Mouse (Mus musculus) limb, embryonic 14.5 days (tissue): ENCODE data around the gene Btg1-ps2. TPM values are rescaled to one million over a fixed set of nuclear protein-coding genes. Genes with fewer than 3 reads are reported as not detected.
"Not testable (repeated sequence)": the region's sequence is repeated elsewhere in the genome, so short reads cannot be mapped to it uniquely, and the experiment has no call there.

ENCODE experiments used
- ATAC-seq: fragments of 200-750 bp; cut with Nextera tagmentation; 2 replicates; pipeline ENCODE4 v1.8.0; 2017; ENCODE audit warnings: low read depth, moderate number of reproducible peaks, moderate TSS enrichment; ENCODE audit not compliant: low FRiP score
- DNase-seq: peaks from one replicate; pipeline ENCODE4 v3.0.0-alpha.2; 2015; ENCODE audit warnings: low spot score
- H3K27ac ChIP-seq: fragments of 300-500 bp; sonication (generic); replicated peaks from 2 replicates; pipeline ENCODE4 v1.5.1; 2014; ENCODE audit warnings: low read depth, mild to moderate bottlenecking, low read length, moderate library complexity, mixed read lengths
- H3K27me3 ChIP-seq: fragments of 300-500 bp; sonication (generic); 2 replicates; pipeline ENCODE4 v1.6.1; 2014; ENCODE audit warnings: low read length, mixed read lengths; ENCODE audit not compliant: control insufficient read depth, insufficient read depth
- H3K36me3 ChIP-seq: fragments of 300-500 bp; sonication (generic); 2 replicates; pipeline ENCODE4 v1.6.1; 2014; ENCODE audit warnings: mild to moderate bottlenecking, low read length, moderate library complexity, mixed read lengths; ENCODE audit not compliant: control insufficient read depth, insufficient read depth
- H3K4me1 ChIP-seq: fragments of 300-500 bp; sonication (generic); 2 replicates; pipeline ENCODE4 v1.6.1; 2014; ENCODE audit warnings: antibody characterized with exemption, low read length, mixed read lengths; ENCODE audit not compliant: control insufficient read depth, insufficient read depth
- H3K4me2 ChIP-seq: fragments of 300-500 bp; sonication (generic); replicated peaks from 2 replicates; pipeline ENCODE4 v1.6.1; 2014; ENCODE audit warnings: low read depth, mild to moderate bottlenecking, low read length, moderate library complexity; ENCODE audit not compliant: severe bottlenecking
- H3K4me3 ChIP-seq: fragments of 300-500 bp; sonication (generic); replicated peaks from 2 replicates; pipeline ENCODE4 v1.5.1; 2014; ENCODE audit warnings: low read length
- H3K9ac ChIP-seq: fragments of 300-500 bp; sonication (generic); 2 replicates; pipeline ENCODE4 v1.6.1; 2014; ENCODE audit warnings: mild to moderate bottlenecking, low read depth, low read length, moderate library complexity; ENCODE audit not compliant: severe bottlenecking
- H3K9me3 ChIP-seq: fragments of 300-500 bp; sonication (generic); 2 replicates; pipeline ENCODE4 v1.6.1; 2016; ENCODE audit warnings: low read length; ENCODE audit not compliant: control insufficient read depth
- POLR2A ChIP-seq: fragments of 200-500 bp; IDR thresholded peaks from 2 replicates; pipeline ENCODE4 v1.8.0; 2012; ENCODE audit warnings: inconsistent platforms, mild to moderate bottlenecking, moderate library complexity, borderline replicate concordance; ENCODE audit not compliant: insufficient read depth, insufficient read length; ENCODE audit errors: extremely low read depth
- WGBS: fragments of 180-500 bp; shearing (Covaris S2); extraction: QIAGEN DNeasy Blood & Tissue Kit; methylation state at CpG from one replicate; pipeline ENCODE4 v1.1.7; 2014; 5-methylcytosine and 5-hydroxymethylcytosine counted together
- polyA plus RNA-seq, 2 experiments: library from polyadenylated mRNA; depleted of rRNA in 1 of 2; stranded (reverse) in 1 of 2; unstranded in 1 of 2; fragments of >200 nt; fragmentation: Nextera tagmentation in 1 of 2; extraction: Ambion mirVana in 1 of 2; gene quantifications; 2 replicates each; pipeline versions ENCODE4 v1.2.1 to v1.2.3; 2012 to 2014

Btg1-ps2 gene
- polyA plus RNA-seq, 2 experiments, result not detected

- Histone ChIP-seq H3K9me3 (no peaks in the 10 kb centered on the region), H3K36me3 (no peaks in the 10 kb centered on the region), H3K9ac (no peak overlapping the region), H3K4me1 (no peaks in the 10 kb centered on the region), H3K27ac (no peak overlapping the region), H3K4me2 (no peak overlapping the region), H3K4me3 (no peak overlapping the region), H3K27me3 (no peaks in the 10 kb centered on the region)
- no peak for DNase-seq
- no peak for TF ChIP-seq POLR2A
- WGBS, result 80% methylated on average over 2 of the region's 2 CpGs
- ATAC-seq, result no peak
These were observed 9.1 kb downstream of the Btg1-ps2 start for GRCm38 (mm10) chrX:38033841-38034240.

- not testable (repeated sequence) for H3K9me3 ChIP-seq, H3K9ac ChIP-seq, H3K4me1 ChIP-seq, ATAC-seq, H3K27me3 ChIP-seq, H3K27ac ChIP-seq, DNase-seq, H3K4me2 ChIP-seq, H3K36me3 ChIP-seq, H3K4me3 ChIP-seq
These were observed 24.3 kb downstream of the Btg1-ps2 start, which contains the start of gene Btg1-ps1 for GRCm38 (mm10) chrX:38018597-38018996. TSS of gene Btg1-ps1 (minus strand) at chrX:38018815.

DNA sequence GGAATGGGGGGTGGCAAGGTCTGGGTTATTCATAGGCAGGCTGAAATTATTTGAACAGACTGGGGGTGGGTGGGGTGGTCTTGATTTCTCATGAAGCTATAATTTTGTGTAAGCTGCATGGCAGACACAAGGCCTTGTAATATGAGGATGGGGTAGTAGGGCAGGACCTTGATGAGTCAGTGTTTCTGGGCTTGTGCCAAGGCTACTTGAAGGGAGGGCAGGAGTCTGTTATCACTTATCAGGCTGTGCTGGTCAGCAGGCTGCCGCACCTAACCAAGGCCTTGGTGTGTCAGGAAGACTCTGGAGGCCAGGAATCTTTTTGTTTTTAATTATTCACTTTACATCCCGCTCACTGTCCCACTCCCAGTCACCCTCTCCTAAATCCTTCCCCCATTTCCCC lies 34.2 kb downstream of the Btg1-ps2 start:
- Histone ChIP-seq H3K9me3 (no peaks in the 10 kb centered on the region), H3K9ac (no peak overlapping the region), H3K4me3 (no peak overlapping the region), H3K27ac (no peak overlapping the region), H3K4me2 (no peak overlapping the region), H3K4me1 (no peaks in the 10 kb centered on the region), H3K36me3 (no peaks in the 10 kb centered on the region), H3K27me3 (no peaks in the 10 kb centered on the region)
- no peak for ATAC-seq
- DNase-seq, result no peak
- no peak for TF ChIP-seq POLR2A
- WGBS, result 72% methylated on average over 2 of the region's 2 CpGs

Other genes starting within 250 kb of the Btg1-ps2 start
- 1.0 and 1.5 TPM in 2 replicates for gene Rhox5, start 238.3 kb downstream of the Btg1-ps2 start, polyA plus RNA-seq (2012; rRNA removed)
- gene Rhox5, start 238.3 kb downstream of the Btg1-ps2 start, polyA plus RNA-seq (2014; fragmentation: Nextera tagmentation; extraction: Ambion mirVana), result 1.2 TPM in 1 of 2 replicates, not detected in the other
- 0.40 and 0.65 TPM in 2 replicates for gene Rhox6, start 216.2 kb downstream of the Btg1-ps2 start, polyA plus RNA-seq (2012; rRNA removed)
- 0.74 and 0.80 TPM in 2 replicates for gene Rhox6, start 216.2 kb downstream of the Btg1-ps2 start, polyA plus RNA-seq (2014; fragmentation: Nextera tagmentation; extraction: Ambion mirVana)
- gene Rhox7a, start 211.4 kb downstream of the Btg1-ps2 start, polyA plus RNA-seq (2012; rRNA removed), result not detected in 2 replicates
- not detected in 2 replicates for gene Rhox7a, start 211.4 kb downstream of the Btg1-ps2 start, polyA plus RNA-seq (2014; fragmentation: Nextera tagmentation; extraction: Ambion mirVana)
- not detected in 2 replicates for gene Rhox8, start 164.2 kb downstream of the Btg1-ps2 start, polyA plus RNA-seq (2012; rRNA removed)
- not detected in 2 replicates for gene Rhox8, start 164.2 kb downstream of the Btg1-ps2 start, polyA plus RNA-seq (2014; fragmentation: Nextera tagmentation; extraction: Ambion mirVana)
- gene Rhox7b, start 145.9 kb downstream of the Btg1-ps2 start, polyA plus RNA-seq (2012; rRNA removed), result not detected in 2 replicates
- gene Rhox7b, start 145.9 kb downstream of the Btg1-ps2 start, polyA plus RNA-seq (2014; fragmentation: Nextera tagmentation; extraction: Ambion mirVana), result not detected in 2 replicates
- gene Rhox9, start 141.3 kb downstream of the Btg1-ps2 start, polyA plus RNA-seq (2012; rRNA removed), result 0.32 and 0.35 TPM in 2 replicates
- not detected in 2 replicates for gene Rhox9, start 141.3 kb downstream of the Btg1-ps2 start, polyA plus RNA-seq (2014; fragmentation: Nextera tagmentation; extraction: Ambion mirVana)
- not detected in 2 replicates for gene Btg1-ps1, start 24.3 kb downstream of the Btg1-ps2 start, polyA plus RNA-seq (2012; rRNA removed)
- gene Btg1-ps1, start 24.3 kb downstream of the Btg1-ps2 start, polyA plus RNA-seq (2014; fragmentation: Nextera tagmentation; extraction: Ambion mirVana), result not detected in 2 replicates
- gene Rhox10, start 23.4 kb upstream of the Btg1-ps2 start, polyA plus RNA-seq (2012; rRNA removed), result not detected in 2 replicates
- gene Rhox10, start 23.4 kb upstream of the Btg1-ps2 start, polyA plus RNA-seq (2014; fragmentation: Nextera tagmentation; extraction: Ambion mirVana), result not detected in 2 replicates
- gene Rhox11, start 42.0 kb upstream of the Btg1-ps2 start, polyA plus RNA-seq (2012; rRNA removed), result not detected in 2 replicates
- not detected in 2 replicates for gene Rhox11, start 42.0 kb upstream of the Btg1-ps2 start, polyA plus RNA-seq (2014; fragmentation: Nextera tagmentation; extraction: Ambion mirVana)
- gene Rhox12, start 67.8 kb upstream of the Btg1-ps2 start, polyA plus RNA-seq (2012; rRNA removed), result not detected in 2 replicates
- gene Rhox12, start 67.8 kb upstream of the Btg1-ps2 start, polyA plus RNA-seq (2014; fragmentation: Nextera tagmentation; extraction: Ambion mirVana), result not detected in 2 replicates
- not detected in 2 replicates for gene Rhox13, start 78.1 kb upstream of the Btg1-ps2 start, polyA plus RNA-seq (2012; rRNA removed)
- not detected in 2 replicates for gene Rhox13, start 78.1 kb upstream of the Btg1-ps2 start, polyA plus RNA-seq (2014; fragmentation: Nextera tagmentation; extraction: Ambion mirVana)
- gene Zbtb33, start 146.7 kb upstream of the Btg1-ps2 start, polyA plus RNA-seq (2012; rRNA removed), result 8.2 and 8.7 TPM in 2 replicates
- gene Zbtb33, start 146.7 kb upstream of the Btg1-ps2 start, polyA plus RNA-seq (2014; fragmentation: Nextera tagmentation; extraction: Ambion mirVana), result 4.8 and 5.7 TPM in 2 replicates
- gene Tmem255a, start 209.3 kb upstream of the Btg1-ps2 start, polyA plus RNA-seq (2012; rRNA removed), result 26.0 and 31.8 TPM in 2 replicates
- gene Tmem255a, start 209.3 kb upstream of the Btg1-ps2 start, polyA plus RNA-seq (2014; fragmentation: Nextera tagmentation; extraction: Ambion mirVana), result 37.7 and 39.4 TPM in 2 replicates